Mouse (Mus musculus) right cerebral cortex, adult 2 months (tissue): ENCODE results near the gene Zic5.
"Not testable (repeated sequence)": the region's sequence is repeated elsewhere in the genome, so short reads cannot be mapped to it uniquely, and the experiment has no call there.

Experiments used
- DNase-seq, 2 experiments: peaks; one replicate each; pipeline ENCODE4 v3.0.0; 2021 to 2022; ENCODE audit warnings: low spot score in 2 of 2

The Zic5 gene

DNA sequence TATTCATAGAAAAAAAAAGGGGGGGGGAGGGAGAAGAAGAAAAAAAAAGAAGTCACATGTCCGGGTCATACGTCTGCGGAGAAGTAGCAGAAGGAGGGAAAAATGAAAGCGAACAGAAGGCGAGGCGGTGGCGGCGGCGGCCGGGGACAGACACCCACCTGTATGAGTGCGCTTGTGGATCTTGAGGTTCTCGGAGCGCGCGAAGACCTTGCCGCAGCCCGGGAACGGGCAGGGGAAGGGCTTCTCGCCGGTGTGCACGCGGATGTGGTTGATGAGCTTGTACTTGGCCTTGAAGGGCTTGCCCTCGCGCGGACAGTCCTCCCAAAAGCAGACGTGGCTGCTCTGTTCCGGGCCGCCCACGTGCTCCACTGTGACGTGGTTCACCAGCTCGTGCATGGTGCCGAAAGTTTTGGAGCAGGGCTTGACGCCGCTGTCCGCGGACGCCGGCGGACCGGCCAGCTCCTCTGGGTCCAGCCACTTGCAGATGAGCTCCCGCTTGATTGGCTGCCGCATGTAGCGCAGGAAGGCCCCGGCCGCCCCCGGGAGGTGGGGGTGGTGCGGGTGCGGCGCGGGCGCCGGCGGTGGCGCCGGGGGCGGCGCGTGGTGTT lies 1.6 kb downstream of the Zic5 start:
- DNase-seq, result not testable (repeated sequence)

DNA sequence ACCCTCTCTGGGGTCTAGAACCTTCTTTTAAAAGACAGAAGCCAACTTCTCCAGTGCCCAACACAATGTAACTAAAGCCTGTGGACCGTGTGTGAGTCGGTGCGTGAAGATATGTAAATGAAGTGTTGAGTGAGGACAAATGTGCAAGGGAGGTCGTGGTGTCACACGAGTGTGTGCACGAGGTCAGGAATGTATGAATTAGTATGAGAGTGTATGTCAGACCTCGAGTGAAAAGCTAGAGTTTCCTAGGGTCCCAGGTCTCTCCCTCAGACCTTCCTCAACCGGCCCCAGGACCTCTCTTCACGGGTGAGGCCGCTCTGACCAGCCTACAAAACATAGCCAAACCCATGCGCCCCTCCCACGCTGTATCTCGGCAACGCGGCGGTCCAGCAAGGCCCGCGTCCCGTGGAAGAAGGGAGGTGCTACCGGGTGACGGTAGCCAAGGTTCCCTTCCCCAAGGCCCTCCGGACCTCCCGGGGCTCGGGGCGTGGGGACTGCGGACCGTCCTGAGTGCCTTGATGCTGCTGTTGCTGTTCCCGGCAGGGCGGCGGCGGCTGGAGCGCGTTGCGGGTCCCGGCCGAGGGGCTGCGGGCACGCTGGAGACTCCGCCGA lies 2.3 kb downstream of the Zic5 start:
- no peak for DNase-seq

GRCm38 (mm10) chr14:122462689-122463079 lies 2.8 kb downstream of the Zic5 start:
- no peak for DNase-seq

DNA sequence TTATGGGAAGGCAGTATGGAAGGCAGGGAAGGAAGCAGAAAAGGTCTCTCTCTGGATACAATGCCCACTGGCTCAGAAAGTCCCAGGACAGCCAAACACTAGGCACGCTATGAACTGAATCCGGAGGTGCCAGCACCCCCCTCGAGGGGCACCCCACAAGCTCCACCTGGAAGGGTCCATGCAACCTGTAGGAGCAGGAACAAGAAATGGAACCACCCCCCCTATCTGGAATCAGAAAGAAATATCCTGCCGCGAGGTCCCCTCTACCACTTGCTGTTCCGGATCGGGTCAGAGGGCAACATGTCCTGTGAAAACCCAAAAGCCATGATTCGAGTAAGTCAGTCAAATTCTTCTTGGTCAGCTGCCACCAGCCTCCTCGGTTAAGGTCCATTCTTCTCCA lies 3.5 kb downstream of the Zic5 start:
- DNase-seq, result no peak

DNA sequence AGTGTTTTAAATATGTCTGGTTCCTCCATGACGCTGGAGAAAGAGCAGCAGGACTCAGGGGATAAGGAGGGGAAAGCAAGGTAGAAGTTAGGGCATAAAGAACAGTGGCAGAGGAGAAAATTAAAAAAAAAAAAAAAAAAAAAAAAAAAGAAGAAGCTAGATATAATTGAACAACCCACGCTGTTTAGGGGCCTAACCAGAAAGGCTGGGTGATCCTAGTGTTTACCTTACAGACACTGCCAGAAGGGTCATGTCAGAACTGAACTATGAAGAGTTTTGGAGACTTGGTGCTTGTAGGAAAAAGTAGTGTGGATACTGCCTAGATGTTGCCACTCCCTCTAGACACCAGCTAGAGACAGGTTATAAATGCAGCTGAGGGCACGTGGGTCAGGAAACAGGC lies 4.0 kb downstream of the Zic5 start:
- DNase-seq, result no peak

GRCm38 (mm10) chr14:122460226-122460625 lies 5.3 kb downstream of the Zic5 start:
- DNase-seq, result no peak

DNA sequence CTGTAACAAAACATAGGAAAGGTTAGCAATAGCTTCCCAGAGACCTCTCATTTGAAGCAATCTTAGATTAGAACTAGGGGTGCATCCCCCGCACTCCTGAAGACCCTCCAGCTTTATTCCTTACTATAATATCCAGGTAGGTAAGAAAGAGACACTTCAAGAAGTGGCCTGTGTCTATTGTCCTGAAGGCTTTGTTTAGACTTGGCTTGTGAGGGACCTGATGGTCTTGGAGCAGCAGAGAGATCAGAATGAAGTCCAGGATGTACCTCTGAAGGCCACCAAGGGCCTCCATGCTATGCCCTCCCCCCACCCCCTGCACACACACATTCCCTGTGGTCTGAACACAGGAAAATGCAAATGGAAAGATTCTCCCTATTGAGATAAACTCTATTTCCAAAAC lies 5.7 kb downstream of the Zic5 start:
- DNase-seq, result no peak

DNA sequence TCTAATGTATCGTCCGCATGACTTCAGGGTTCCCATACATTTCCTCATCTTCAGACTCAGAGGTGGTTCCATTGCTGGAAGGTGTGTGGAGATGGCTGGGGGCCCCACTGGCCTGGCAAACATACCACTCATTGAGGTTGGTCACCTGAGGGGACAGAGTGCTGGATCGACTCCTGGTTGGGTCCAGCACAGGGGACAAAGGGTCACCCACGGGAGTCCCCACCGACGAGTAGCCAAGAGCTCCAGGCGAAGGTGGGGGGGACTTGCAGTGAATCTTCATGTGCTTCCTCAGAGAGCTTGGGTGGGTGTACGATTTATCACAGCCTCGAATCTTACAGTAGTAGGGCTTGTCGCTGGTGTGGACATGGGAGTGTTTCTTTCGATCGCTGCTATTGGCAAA lies 6.1 kb downstream of the Zic5 start:
- DNase-seq, result not testable (repeated sequence)

- DNase-seq, result no peak
Measured at GRCm38 (mm10) chr14:122455562-122455958, 9.9 kb downstream of the Zic5 start.

- DNase-seq, result no peak
Measured at GRCm38 (mm10) chr14:122454901-122455561, 10.4 kb downstream of the Zic5 start.

- no peak for DNase-seq
Measured at GRCm38 (mm10) chr14:122453996-122454738, 11.3 kb downstream of the Zic5 start.

DNA sequence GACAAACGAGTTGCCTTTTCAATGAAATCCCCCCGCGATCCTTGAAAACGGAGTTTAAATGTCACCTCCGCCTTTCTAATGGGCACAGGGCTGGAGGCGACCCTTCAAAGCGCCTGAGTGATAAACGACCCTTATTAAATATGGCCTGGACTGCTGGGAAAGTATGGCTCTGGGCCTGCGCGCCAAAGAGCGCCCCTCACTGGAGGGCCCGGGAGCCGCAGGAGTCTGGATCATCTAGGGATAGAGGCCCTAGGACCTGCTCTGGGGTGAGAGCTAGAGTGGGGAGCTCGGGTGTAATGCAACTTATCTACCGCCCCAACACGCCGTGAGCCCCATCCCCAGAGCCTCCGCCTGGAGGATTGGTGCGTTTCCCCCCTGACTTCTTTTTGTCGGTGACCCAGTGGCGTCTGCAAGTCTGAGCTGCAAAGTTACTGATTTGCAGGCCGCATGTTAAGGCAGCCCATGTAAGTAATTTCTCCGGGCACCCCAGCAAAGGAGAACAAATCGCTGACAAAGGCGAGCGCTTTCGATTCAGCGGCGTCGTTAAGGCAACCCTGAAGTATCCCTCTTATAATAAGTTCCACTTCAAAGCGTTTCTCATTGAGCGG lies 12.0 kb downstream of the Zic5 start:
- peak in 1 of 2 experiments; percentile 63 for DNase-seq

DNA sequence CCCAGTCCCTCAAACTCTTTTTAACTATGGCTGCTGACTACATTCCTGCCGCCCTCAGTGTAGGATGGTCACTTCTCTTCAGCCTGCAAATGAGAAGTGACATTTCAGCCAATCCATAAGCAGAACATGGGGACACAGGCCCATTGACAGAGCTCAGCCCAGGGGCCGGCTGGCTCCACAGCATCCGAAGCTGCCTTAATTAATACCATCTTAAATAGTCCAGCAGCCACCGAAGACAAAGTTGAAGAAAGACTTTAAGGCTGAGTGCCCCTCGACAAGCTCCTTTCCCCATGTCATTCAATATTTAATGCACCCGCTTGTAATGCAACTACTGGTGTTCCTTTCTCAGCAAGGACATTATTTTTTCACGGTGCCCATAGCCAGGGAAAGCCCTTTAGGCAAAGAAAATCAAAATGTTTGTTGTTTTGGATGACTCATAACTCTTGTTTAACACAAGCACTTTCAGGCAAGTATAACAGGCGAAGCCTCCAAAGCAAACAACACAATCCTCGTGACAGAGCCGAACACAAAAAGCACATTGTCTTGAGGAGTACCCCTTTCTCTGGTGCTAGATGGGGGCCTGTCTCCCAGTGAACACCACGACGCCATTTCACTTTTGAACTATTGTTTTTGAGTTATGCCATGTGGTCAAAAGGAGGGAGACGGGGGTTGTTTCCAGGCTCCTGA lies 12.6 kb downstream of the Zic5 start:
- DNase-seq, result no peak

GRCm38 (mm10) chr14:122451551-122452145 lies 13.8 kb downstream of the Zic5 start:
- DNase-seq, result no peak

GRCm38 (mm10) chr14:122450496-122451382 lies 14.7 kb downstream of the Zic5 start, which contains the start of gene Gm5089:
Gm5089 (minus strand) TSS chr14:122451115.
- DNase-seq, result peak in 1 of 2 experiments; percentile 48

GRCm38 (mm10) chr14:122449601-122450495 lies 15.6 kb downstream of the Zic5 start:
- no peak for DNase-seq

DNA sequence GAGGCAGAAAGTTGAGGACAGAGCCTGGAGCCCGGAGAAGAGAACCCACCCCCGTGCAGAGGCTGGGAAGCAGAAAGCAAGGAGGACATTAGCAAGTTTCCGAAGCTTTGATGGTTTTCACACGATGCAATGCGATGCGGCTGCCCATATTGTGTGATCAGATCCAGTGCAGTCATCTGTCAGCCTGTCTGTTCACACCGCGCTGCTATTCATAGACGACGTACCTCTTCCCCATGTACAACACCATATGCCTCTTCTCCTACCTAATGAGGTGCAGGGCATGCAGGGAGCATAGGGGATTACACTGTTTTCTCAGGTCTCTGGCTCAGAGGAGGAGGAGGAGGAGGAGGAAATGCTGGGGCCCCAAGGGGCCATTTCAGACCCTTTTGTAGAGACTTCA lies 28.6 kb downstream of the Zic5 start:
- DNase-seq, result no peak

DNA sequence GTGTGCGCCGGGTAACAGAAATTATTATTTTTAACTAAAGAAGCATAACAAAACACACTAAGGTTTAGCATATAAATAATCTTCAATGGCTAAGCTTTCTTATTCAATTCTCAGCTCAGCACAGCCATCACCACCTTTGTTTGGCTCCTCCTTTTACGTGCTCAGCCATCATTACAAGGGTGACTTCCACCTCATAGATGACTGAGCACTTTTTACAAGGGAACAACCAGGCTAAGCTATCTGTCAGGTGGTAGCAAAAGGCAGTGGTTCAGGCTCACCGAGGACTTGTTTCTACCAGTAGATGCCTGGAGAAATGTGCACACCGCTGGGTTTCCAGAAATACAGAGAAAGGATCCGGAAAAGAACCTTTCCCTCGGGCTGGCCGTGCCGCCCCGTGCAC lies 31.4 kb downstream of the Zic5 start:
- DNase-seq, result no peak

GRCm38 (mm10) chr14:122432558-122432957 lies 32.9 kb downstream of the Zic5 start:
- no peak for DNase-seq
